In the genomic region with DNA sequence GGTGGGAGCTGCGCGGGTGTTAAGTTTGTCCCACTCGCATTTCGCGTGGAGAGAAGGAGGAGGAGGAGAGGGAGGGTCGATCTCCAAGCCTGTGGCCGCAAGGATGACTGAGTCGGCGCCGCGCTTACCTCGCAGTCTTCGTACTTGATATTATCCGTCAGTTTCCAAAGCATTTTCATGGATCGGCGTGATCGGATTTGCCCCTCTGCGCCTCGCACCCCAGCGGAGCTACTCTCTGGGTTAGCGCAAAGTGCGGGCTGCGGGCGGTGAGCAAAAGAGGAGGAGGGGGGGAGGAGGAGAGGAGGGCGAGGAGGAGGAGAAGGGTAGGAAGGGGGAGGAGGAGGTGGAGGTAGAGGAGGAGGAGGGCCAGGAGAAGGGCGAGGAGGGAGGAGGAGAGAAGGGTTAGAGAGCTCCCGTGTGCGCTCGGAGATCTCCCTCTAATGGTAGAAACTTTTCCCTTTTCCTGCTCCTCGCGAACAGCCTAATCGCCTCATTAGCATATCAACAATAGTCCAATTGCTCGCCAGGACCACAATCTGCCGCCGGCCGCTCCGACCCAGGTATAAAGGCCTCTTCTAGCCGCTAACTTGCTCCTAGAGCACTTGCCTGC, we compare ENCODE assay signal across 8 mouse cellular contexts. TPM values are rescaled to one million over a fixed set of nuclear protein-coding genes. Genes with fewer than 3 reads are reported as not detected.
A peak's percentile ranks its signal among the peaks of the same experiment; 100 is the strongest.
DNase-seq lines count a peak whose midpoint lies in the region; ATAC-seq and TF ChIP-seq lines count a peak whose summit lies in the region.

No protein-coding gene starts in this region.

- no peaks in the 10 kb centered on the region for H3K4me1 ChIP-seq in kidney, adult 2 months (ENCODE audit: control insufficient read depth, insufficient read depth, low read length)
- peaks cover 16% of the 10 kb centered on the region for H3K4me1 ChIP-seq in brown adipose tissue, adult 24 weeks (ENCODE audit: control insufficient read depth, insufficient read depth, insufficient read length, low read length)
- no peaks in the 10 kb centered on the region; the same call in 1 of the 2 replicates for H3K4me1 ChIP-seq in hindbrain, embryonic 14.5 days (replicated peaks; ENCODE audit: control insufficient read depth, insufficient read depth, low read length)
- peaks cover 19% of the 10 kb centered on the region for H3K4me1 ChIP-seq in midbrain, embryonic 16.5 days (ENCODE audit: control insufficient read depth, insufficient read depth, low read length)

- peak overlapping the region; percentile 50 for H3K4me3 ChIP-seq in kidney, adult 2 months (ENCODE audit: insufficient read depth, low read depth, low read length)
- peak overlapping the region; percentile 24; the same call in 1 of the 2 replicates for H3K4me3 ChIP-seq in brown adipose tissue, adult 24 weeks (ENCODE audit: insufficient read depth, low read depth, low read length)
- peak overlapping the region; percentile 47 for H3K4me3 ChIP-seq in hindbrain, embryonic 14.5 days (replicated peaks; ENCODE audit: low read length)
- peak overlapping the region; percentile 31 for H3K4me3 ChIP-seq in midbrain, embryonic 16.5 days (ENCODE audit: low read depth, low read length)

- 0 out of 2 replicates have a peak, but pooled peaks have one; percentile 29 for ATAC-seq in hindbrain, embryonic 14.5 days (ENCODE audit: low FRiP score)
- peak; percentile 47; the same call in 1 of the 2 replicates for ATAC-seq in midbrain, embryonic 16.5 days
- ATAC-seq in frontal cortex, adult (ENCODE audit: low TSS enrichment): no peak

- 2% methylated on average over 37 of the region's 38 CpGs for WGBS in kidney, adult 2 months
- under 1% methylated on average over 37 of the region's 38 CpGs for WGBS in hindbrain, embryonic 14.5 days
- under 1% methylated on average over 37 of the region's 38 CpGs for WGBS in midbrain, embryonic 16.5 days

- H3K27me3 ChIP-seq in kidney, adult 2 months (replicated peaks; ENCODE audit: control insufficient read depth, insufficient read depth, low read length): peaks cover 12% of the 10 kb centered on the region; the same call in 1 of the 2 replicates
- peaks cover 64% of the 10 kb centered on the region for H3K27me3 ChIP-seq in hindbrain, embryonic 14.5 days (ENCODE audit: control insufficient read depth, insufficient read depth, low read length)
- H3K27me3 ChIP-seq in midbrain, embryonic 16.5 days (ENCODE audit: control insufficient read depth, insufficient read depth, low read depth, low read length): peaks cover 52% of the 10 kb centered on the region

- H3K4me2 ChIP-seq in hindbrain, embryonic 14.5 days (replicated peaks): peak overlapping the region; percentile 46
- H3K4me2 ChIP-seq in midbrain, embryonic 16.5 days (ENCODE audit: low read length): peak overlapping the region; percentile 50

- H3K9ac ChIP-seq in hindbrain, embryonic 14.5 days: 0 out of 2 replicates have a peak overlapping the region, but pooled peaks have one; percentile 39
- no peak overlapping the region for H3K9ac ChIP-seq in midbrain, embryonic 16.5 days (ENCODE audit: low read depth, low read length)

- peak; percentile 41; the same call in 1 of the 2 replicates for TF ChIP-seq CTCF in kidney, adult 2 months (conservative IDR thresholded peaks at IDR 0.05; ENCODE audit: insufficient read depth, insufficient read length, low read depth, low read length)

- DNase-seq in kidney, adult 2 months: peak; percentile 42
- DNase-seq in kidney, adult 9 months: no peak
- DNase-seq in hindbrain, embryonic 14.5 days (ENCODE audit: low spot score): peak; percentile 64
- DNase-seq in frontal cortex, postnatal 36 days (ENCODE audit: low spot score in 2 of 2): no peak
- DNase-seq in adrenal gland, postnatal 4 days (ENCODE audit: low spot score in 2 of 2): no peak

- TF ChIP-seq POLR2A in kidney, adult 2 months (IDR thresholded peaks at IDR 0.05; ENCODE audit: low read depth, low read length): no peak

- no peaks in the 10 kb centered on the region for H3K36me3 ChIP-seq in kidney, adult 2 months (ENCODE audit: control insufficient read depth, insufficient read depth, low read length)
- no peaks in the 10 kb centered on the region for H3K36me3 ChIP-seq in hindbrain, embryonic 14.5 days (replicated peaks; ENCODE audit: control insufficient read depth, insufficient read depth)
- H3K36me3 ChIP-seq in midbrain, embryonic 16.5 days (ENCODE audit: control insufficient read depth, insufficient read depth, low read length): no peaks in the 10 kb centered on the region

- peak overlapping the region; percentile 25 for H3K27ac ChIP-seq in kidney, adult 2 months (ENCODE audit: insufficient read depth, low read depth, low read length)
- no peak overlapping the region for H3K27ac ChIP-seq in brown adipose tissue, adult 24 weeks (replicated peaks; ENCODE audit: low read depth, low read length)
- no peak overlapping the region for H3K27ac ChIP-seq in hindbrain, embryonic 14.5 days
- H3K27ac ChIP-seq in midbrain, embryonic 16.5 days (ENCODE audit: low read length): no peak overlapping the region

- H3K9me3 ChIP-seq in hindbrain, embryonic 14.5 days (ENCODE audit: control insufficient read depth, low read length): no peaks in the 10 kb centered on the region
- no peaks in the 10 kb centered on the region for H3K9me3 ChIP-seq in midbrain, embryonic 16.5 days (replicated peaks; ENCODE audit: control insufficient read depth, low read length, poor library complexity, severe bottlenecking)

RNA-seq across cellular contexts. Expression of gene Tfap2a, which starts 4.5 kb away (rescaled TPM):
- polyA plus RNA-seq in kidney, adult 2 months (2012; rRNA removed): 4.3 and 5.2 TPM in 2 replicates
- 0.40 TPM in 1 of 2 replicates, not detected in the other for polyA plus RNA-seq in brown adipose tissue, adult 24 weeks (2012; ENCODE audit: insufficient read depth, insufficient read length, missing spikeins)
- 9.6 and 10.5 TPM in 2 replicates for polyA plus RNA-seq in hindbrain, embryonic 14.5 days (2014; fragmentation: Nextera tagmentation; extraction: Ambion mirVana)
- polyA plus RNA-seq in midbrain, embryonic 16.5 days (2015; fragmentation: Nextera tagmentation; extraction: Ambion mirVana): 2.3 and 2.8 TPM in 2 replicates
- total RNA-seq in adrenal gland, postnatal 4 days (2021): 1 to 10 TPM; 1.5 to 3.1 TPM

Comparison
In these comparisons a context has a peak if more than half of its experiments do, and no peak if none do; other contexts are left out.
1. DNase-seq: peak in kidney, adult 2 months (single experiment) and hindbrain, embryonic 14.5 days (single experiment); none in kidney, adult 9 months (single experiment), frontal cortex, postnatal 36 days (0 of 2) and adrenal gland, postnatal 4 days (0 of 2).
2. Peak in every context shown above with its lines, with median percentiles within 50 percentile points of each other: H3K4me3 ChIP-seq.